Mouse (Mus musculus): ENCODE measurements around the gene Ppp1cb.

Ppp1cb gene

DNA sequence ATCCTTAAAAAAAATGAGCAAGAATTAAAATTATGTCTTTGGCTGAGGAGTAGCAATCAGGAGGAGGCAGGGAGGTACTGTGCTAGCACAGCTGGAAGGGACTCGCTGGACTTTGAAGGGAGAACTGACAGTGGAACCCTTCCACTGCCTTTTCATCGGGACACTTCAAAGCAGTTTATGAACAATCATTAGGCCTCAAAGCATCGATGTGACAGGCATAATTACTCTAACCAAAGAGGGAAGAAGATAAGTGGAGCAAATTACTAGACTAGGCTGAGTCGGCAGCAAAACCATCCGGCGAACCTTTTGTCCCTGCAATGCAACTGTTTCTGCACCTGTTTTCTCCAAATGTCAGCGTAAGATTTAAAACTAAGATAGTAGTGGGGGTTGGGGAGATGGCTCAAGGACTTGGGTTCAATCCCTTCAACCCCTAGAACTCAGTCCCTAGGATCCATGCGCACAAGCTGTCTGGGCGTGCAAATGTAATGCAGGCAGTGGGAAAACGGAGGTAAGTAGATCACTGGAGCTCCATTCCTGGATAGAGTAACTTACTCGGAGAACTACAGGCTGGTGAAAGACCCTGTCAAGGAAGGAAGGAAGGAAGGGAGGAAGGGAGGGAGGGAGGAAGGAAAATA, 13.2 kb upstream of the Ppp1cb start:
- DNase-seq = no peak

DNA sequence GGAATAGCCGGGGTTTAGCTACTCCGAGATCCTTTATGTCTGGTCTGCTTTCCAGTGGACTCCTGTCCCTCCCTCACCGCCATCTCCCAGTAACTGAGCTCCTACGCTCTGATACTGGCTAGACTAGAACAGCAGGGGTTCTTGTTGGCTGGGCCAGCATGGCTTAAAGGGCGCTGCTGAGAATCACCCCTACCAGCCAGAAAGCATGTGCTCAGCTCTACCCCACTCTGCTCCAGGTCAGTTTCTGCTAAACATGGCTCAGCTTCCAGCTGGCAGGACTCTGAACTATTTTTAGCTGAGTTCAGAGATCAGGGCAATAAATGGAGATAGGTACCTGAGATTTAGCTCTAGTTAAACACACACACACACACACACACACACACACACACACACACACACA, 12.2 kb upstream of the Ppp1cb start:
- peak; percentile 77 for DNase-seq

DNA sequence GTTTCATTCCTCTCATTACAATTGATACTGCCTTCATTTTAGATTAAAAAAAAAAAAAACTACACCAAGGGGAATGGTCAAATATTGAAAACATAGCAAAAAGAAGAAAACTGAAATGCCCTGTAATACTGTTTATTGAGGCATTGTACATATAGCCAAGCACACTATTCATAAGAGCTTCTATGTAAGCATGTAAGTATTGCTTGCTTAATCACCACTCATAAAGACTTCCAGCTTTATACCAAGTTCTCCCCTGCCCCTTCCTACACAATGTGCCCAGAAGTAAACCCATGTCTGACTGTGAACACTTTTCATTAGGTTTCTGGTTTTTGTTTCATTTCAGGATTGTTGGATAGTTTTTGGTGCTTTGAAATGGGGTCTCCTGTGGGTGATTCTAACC, 11.8 kb upstream of the Ppp1cb start:
- no peak for DNase-seq

DNA sequence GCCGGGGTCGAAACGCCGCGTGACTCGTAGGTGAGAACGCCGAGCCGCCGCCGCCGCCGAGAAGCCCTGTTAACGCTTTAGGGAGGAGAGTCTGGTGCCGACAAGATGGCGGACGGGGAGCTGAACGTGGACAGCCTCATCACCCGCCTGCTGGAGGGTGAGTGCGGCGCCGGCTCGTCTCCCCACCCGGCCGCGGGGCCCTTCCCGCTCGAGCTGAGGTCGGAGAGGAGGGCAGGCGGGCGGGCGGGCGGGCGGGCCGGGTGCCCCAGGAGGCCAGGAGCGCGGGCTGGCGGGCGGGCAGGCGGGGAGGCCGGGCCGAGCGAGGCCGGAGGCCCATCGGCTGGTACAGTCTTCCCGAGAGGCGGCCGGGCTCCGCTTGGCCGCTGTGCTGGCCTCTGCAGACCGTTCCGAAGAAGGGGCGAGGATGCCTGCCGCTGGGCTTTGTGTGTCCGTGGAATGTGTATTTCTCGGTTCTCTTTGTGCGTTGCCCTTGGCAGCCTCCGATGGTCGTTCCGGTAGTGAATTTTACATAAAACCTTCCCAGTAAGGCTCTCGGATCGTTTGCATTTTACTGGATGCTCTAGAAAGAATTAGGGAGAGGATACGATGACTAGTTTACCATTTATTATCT, 723 bp downstream of the Ppp1cb start:
- peak; percentile 82 for DNase-seq

DNA sequence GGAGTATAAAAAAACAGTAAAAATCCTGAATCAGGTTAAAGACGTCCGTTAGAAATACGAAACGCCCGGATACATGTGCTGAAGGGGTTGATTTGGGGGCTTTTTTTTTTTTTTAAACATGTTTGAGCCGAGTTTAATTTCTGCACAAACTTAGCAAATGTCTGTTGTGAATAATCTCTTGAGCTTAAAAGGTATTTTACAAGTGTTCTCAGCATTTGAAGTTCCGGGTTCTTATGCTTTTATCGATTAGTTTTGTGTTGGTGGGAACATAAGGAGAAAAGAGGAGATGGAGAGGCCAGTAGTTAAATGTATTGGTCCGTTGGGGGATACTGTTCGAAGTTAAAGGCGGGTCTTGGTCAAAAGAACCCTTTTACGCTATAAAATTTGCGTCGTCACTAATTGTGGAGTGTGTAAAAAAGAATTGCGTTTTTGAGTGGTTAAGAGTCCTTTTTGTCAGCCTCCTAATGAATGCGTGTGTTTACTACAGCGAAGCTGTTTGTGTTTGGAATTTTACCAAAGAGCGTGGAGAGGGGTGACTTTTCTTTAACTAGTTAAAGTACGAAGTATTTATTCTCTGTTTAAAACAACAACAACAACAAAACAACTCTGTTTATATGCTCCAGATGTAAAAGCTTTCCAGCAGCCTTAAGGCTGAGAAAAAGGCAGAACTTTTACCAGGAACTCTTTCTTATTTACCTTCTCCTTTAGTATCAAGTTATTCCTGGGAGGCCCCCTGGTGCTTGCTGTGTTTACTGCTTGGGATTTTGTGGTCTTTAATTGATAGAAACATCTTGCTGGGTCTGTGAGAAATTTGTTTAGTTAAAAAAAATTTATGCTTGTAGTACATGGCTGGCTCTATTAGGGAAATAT, 1.5 kb downstream of the Ppp1cb start:
- DNase-seq = peak; percentile 25

DNA sequence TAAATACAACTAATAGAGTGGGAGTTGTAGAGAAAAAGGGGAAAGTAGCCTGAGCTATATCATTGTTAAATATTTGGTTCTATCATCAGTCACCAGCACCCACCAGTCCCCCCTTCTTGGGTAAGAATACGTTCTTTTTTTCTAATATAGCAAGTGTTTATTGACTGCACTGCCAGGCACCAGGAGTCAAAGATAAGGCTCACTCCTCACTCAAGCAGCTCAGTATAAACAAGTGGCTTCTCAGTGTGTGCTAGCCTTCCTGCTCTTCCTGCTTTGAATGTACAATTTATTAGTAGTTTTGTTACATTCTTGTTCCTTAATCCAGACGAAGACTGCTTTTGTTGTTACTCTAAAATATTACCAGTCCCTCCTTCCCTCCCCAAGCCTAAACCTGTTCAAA, 2.3 kb downstream of the Ppp1cb start:
- DNase-seq = no peak

DNA sequence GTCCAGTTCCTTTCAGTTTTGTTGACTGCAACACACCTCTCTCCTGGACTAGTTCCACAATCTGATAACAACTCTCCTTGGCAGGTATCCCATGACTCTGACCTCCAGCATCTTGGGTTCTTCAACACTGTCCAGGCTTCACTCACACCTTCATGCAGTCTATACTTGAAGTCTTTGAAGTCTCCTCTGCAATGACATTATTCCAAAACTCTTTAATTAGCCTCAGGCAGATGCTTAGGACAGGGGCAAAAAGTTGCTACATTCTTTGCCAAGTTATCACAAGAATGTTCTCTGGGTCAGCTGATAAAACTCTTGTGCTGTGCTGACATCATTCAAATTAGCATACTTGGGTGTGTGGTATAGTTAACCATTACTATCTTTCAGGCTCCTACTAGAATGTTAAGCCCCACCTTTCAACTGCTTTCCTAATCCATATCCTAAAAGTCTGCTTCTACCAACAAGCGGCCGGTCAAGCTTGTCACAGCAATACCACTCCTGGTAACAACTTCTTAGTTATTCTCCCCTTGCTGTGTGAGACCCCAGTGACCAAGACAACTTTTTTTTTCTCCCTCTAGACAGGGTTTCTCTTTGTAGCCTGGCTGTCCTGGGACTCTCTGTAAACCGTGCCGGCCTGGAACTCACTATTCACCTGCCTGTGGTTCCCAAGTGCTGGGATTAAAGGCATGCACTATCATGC, 13.8 kb downstream of the Ppp1cb start:
- DNase-seq = no peak

DNA sequence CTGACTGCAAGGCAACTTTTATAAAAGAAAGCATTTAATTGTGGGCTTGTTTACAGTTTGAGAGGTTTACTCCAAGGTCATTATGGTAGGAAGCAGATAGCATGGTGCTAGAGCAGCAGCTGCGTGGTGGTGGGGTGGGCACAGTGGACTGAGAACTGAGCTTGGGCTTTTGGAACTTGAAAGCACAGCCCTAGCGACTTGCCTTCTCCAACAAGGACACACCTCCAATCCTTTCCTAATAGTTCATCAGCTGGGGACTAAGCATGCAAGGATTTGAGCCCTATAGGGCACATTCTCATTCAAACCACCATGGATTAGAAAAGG, 14.3 kb downstream of the Ppp1cb start:
- DNase-seq = no peak

DNA sequence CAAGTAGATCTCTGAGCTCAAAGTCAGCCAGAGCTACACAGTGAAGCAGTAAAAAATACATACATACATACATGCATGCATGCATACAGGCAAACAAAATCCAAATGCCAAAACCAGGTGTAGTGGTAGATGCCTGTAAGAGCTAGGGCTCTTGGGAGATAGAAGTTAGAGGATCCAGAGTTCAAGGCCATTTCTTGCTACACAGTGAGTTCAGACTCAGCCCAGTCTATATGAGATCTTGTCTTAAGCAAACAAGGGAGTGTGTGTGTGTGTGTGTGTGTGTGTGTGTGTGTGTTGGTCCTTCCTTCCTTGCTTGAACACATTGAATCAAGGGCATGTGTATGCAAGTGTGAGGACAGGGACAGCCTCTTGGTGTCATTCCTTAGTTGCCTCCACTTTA, 17.9 kb downstream of the Ppp1cb start:
- no peak for DNase-seq

DNA sequence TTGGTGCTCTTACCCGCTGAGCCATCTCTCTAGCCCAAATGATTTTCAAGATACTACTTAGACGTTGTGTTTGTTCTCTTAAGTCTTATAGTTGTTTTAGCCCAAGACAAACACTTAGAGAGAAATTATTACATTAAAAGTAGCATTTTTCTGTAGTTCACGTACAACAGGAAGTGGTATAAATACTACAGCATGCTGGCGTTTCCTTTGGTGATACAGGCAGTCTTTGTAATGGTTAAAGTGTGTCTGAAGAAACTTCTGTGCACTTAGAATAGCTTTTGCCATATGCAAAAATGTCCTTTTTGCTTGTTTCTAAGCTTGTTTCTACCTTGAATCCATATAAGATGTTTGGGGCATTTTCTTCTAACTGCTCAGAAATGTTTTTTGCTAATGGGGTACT, 20.3 kb downstream of the Ppp1cb start:
- DNase-seq = no peak

DNA sequence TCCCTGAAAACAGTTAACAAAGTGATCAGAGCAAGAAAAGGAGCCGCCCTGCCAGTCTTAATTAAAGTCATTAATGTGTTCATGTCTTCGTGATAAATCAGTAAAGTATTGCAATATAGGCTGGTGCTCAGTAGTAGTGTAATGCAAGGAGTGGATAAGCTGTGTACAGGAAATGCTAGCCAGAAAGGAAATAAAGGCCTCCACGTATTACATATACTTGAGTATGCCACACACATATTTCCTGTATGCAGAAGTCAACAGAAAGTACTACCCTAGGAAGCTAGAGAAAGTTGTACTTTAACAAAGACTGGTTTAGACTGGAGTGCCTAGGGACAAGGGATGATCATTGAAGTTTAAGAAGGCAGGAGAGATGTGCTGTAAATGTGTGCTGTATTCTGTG, 26.8 kb downstream of the Ppp1cb start:
- no peak for DNase-seq

DNA sequence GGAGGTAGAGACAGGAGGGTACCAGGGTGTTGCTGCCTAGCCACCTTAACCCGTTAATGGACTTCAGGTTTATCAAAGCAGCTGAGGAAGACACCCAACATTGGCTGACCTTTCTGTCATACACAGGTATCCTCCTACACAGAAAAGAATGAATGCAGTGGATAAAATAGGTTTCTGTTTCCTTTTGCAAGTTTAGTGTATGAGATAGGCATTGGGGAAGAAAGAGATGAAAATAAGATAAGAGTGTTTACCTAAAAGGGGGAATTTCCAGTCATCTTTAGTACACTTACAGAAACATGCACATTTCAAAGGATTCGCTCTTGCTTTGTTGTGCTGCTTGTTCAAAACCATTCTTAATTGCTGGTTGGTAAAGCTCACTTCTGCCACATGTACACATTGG, 29.4 kb downstream of the Ppp1cb start:
- DNase-seq = no peak

DNA sequence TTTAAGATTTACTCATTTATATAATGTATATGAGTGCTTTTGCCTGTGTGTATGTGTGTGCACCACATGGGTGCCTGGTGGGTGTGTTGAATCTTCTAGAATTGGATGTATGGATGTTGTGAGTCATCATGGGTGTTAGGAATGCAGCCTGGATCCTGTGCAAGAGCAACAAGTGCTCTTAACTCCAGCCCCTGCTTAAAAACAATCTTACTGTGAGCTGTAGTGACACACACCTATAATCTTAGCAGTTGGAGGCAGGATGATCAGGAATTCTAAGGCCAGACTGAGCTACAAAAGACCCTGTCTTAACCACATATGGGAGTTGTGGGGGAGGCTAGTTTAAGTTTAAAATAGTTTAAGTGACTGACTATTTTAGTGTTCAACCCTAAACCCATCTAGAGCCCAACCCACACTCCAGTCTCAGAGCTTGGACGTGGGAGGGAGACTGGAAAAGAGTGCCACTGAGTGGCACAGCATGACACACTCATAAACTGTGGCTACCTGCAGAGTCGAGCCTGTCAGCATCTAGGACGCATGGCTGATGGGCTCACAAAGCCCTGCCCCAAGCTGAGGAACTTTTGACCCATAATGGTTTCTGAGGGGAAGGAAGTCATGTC, 35.5 kb downstream of the Ppp1cb start:
- no peak for DNase-seq

DNA sequence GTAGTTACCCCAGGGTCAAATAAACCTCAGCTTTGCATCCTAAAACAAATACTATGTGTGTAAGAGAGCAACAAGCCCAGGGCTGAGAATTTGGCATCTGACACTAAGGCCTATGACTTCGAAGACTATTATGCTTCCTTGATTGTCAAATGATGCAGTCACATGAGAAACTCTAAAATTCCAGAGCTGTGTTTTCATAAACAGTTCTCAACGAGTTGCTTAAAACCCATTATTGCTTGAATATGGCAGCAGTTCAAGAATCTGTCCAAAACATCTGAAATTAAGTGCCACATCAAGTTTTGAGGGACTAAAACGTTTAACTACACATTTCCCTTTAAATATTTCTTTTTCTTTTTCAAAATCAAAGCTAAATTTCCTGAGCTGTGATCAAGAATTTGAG, 50.1 kb downstream of the Ppp1cb start:
- DNase-seq = no peak

DNA sequence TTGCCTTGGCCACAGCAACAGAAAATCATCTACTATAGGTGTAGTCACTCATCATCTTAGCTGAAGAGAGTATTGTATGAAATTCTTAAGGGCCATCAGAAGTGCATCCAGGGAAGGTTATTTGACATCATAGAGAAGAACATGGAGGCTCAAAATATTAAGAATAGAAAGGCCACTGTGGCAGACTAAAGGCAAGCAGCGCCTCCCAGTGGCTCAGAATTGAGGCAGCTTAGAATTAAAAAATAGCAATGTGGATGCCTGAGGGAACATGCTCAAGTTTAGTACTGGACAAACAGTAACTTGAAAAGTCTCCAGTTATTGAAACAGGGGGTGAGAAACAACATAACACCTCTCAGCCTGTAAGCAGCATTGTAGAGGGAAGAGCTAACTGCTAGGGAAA, 61.7 kb downstream of the Ppp1cb start:
- peak; percentile 25 for DNase-seq

DNA sequence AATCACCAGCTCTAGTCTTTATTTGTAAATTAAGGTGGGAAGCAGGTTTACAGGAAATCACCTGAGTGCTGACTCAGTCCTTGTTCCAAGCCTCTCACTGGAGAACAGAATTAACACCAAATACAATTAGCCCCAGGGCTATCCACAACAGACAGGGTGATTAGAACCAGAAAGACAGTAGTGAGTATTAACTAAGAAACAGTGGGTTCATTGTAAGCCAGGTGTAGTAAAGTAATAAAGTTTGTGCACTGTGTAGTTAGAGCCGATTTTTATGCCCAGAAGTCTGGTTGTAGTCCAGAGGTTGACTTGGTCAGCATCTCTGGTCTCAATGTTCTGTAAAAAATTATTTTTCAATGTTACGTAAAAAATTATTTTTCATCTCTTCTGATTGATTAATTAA, 90.8 kb downstream of the Ppp1cb start:
- DNase-seq = no peak

DNA sequence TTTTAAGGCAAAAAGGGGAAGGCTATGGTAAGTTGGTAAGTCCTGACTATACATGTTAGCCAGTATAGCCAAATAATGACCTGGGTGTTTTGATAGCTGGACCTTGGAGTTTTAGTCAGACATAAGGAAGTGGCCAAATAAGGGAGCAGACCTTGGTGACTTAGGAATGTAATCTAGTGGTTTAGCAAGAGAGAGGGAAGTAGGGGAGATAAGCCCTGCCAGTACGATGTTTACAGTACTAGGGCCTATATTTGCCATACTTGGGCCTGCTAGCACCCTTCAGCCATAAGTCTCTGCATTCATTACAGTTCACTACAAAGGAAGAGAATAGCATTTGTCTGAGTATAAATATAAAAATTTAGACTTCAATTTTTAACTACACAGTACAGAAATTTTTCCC, 106.1 kb downstream of the Ppp1cb start:
- no peak for DNase-seq
